Mouse (Mus musculus) embryonic fibroblast, embryonic 13.5 days (primary cell): ENCODE data around the gene Trappc3. TPM values are rescaled to one million over a fixed set of nuclear protein-coding genes. Genes with fewer than 3 reads are reported as not detected.

ENCODE experiments used
- H3K27ac ChIP-seq: 2 replicates; pipeline ENCODE4 v1.5.1; 2012; ENCODE audit warnings: low read length, control low read depth, inconsistent platforms; ENCODE audit not compliant: insufficient read depth
- H3K4me1 ChIP-seq: 2 replicates; pipeline ENCODE4 v1.6.1; 2011; ENCODE audit warnings: low read length; ENCODE audit not compliant: control insufficient read depth, insufficient read depth
- H3K4me3 ChIP-seq: 2 replicates; pipeline ENCODE4 v1.5.1; 2011; ENCODE audit warnings: mild to moderate bottlenecking, control low read depth, low read length; ENCODE audit not compliant: insufficient read depth
- CTCF ChIP-seq: IDR thresholded peaks from 2 replicates; pipeline ENCODE4 v1.5.1; 2011; ENCODE audit warnings: mild to moderate bottlenecking, control low read depth, low read length, moderate library complexity, borderline replicate concordance; ENCODE audit not compliant: insufficient read depth
- POLR2A ChIP-seq: IDR thresholded peaks from 2 replicates; pipeline ENCODE4 v1.6.1; 2011; ENCODE audit warnings: low read depth, mild to moderate bottlenecking, control low read depth, low read length, moderate library complexity
- polyA plus RNA-seq: library from polyadenylated mRNA; stranded (reverse); fragments of >200 nt; gene quantifications from 2 replicates; pipeline ENCODE4 v1.2.4, GENCODE M21; 2011; ENCODE audit warnings: low read depth; ENCODE audit not compliant: missing spikeins, insufficient read length

Gene Trappc3
- polyA plus RNA-seq, 1 experiment: 102 TPM

GRCm38 (mm10) chr4:126309211-126309921 lies 47.2 kb downstream of the Trappc3 start:
- Histone ChIP-seq H3K4me3 (no peak overlapping the region), H3K4me1 (peaks cover 4% of the 10 kb centered on the region), H3K27ac (no peak overlapping the region)
- no peak for TF ChIP-seq POLR2A
- peak; percentile 42 for TF ChIP-seq CTCF

- peaks cover 8% of the 10 kb centered on the region for H3K4me1 ChIP-seq
- H3K27ac ChIP-seq: no peak overlapping the region
- no peak overlapping the region for H3K4me3 ChIP-seq
- TF ChIP-seq CTCF: peak; percentile 52; the same call in 1 of the 2 replicates
- TF ChIP-seq POLR2A: no peak
Observed at GRCm38 (mm10) chr4:126309922-126310309, 47.8 kb downstream of the Trappc3 start.

GRCm38 (mm10) chr4:126310344-126310743 lies 48.2 kb downstream of the Trappc3 start:
- no peak overlapping the region for H3K27ac ChIP-seq
- H3K4me1 ChIP-seq: peaks cover 9% of the 10 kb centered on the region
- no peak overlapping the region for H3K4me3 ChIP-seq
- TF ChIP-seq CTCF (no peak), POLR2A (no peak)

- TF ChIP-seq CTCF (no peak), POLR2A (no peak)
- peaks cover 9% of the 10 kb centered on the region for H3K4me1 ChIP-seq
- no peak overlapping the region for H3K4me3 ChIP-seq
- no peak overlapping the region for H3K27ac ChIP-seq
Observed at GRCm38 (mm10) chr4:126311566-126312200, 49.6 kb downstream of the Trappc3 start.

GRCm38 (mm10) chr4:126313202-126313601 lies 51.1 kb downstream of the Trappc3 start:
- peaks cover 9% of the 10 kb centered on the region for H3K4me1 ChIP-seq

GRCm38 (mm10) chr4:126314393-126314792 lies 52.3 kb downstream of the Trappc3 start:
- TF ChIP-seq CTCF: peak; percentile 80
- TF ChIP-seq POLR2A: no peak
- Histone ChIP-seq H3K27ac (peak overlapping the region; percentile 52), H3K4me1 (peaks cover 9% of the 10 kb centered on the region), H3K4me3 (no peak overlapping the region)

More at GRCm38 (mm10) chr4:126313202-126313601, 51.1 kb downstream of the Trappc3 start:
- Histone ChIP-seq H3K27ac (no peak overlapping the region; the same call in 1 of the 2 replicates), H3K4me3 (no peak overlapping the region)
- no peak for TF ChIP-seq POLR2A
- TF ChIP-seq CTCF: no peak

- Histone ChIP-seq H3K27ac (no peak overlapping the region), H3K4me1 (peaks cover 9% of the 10 kb centered on the region), H3K4me3 (no peak overlapping the region)
- TF ChIP-seq POLR2A (no peak), CTCF (no peak)
Observed at GRCm38 (mm10) chr4:126315931-126316330, 53.8 kb downstream of the Trappc3 start.

GRCm38 (mm10) chr4:126316443-126317040 lies 54.4 kb downstream of the Trappc3 start:
- Histone ChIP-seq H3K4me1 (peaks cover 9% of the 10 kb centered on the region), H3K4me3 (no peak overlapping the region), H3K27ac (no peak overlapping the region)
- TF ChIP-seq CTCF (no peak), POLR2A (no peak)

GRCm38 (mm10) chr4:126319806-126320205 lies 57.7 kb downstream of the Trappc3 start:
- Histone ChIP-seq H3K4me3 (no peak overlapping the region), H3K4me1 (peaks cover 2% of the 10 kb centered on the region; the same call in 1 of the 2 replicates), H3K27ac (no peak overlapping the region)
- TF ChIP-seq CTCF: no peak
- no peak for TF ChIP-seq POLR2A
